Mouse (Mus musculus): ENCODE results near the gene Hmga2. TPM values are rescaled to one million over a fixed set of nuclear protein-coding genes. Genes with fewer than 3 reads are reported as not detected.
"Not testable (repeated sequence)": the region's sequence is repeated elsewhere in the genome, so short reads cannot be mapped to it uniquely, and the experiment has no call there.

The Hmga2 gene
- total RNA-seq, 1 experiment from 2014 or later, result 3.4 TPM

DNA sequence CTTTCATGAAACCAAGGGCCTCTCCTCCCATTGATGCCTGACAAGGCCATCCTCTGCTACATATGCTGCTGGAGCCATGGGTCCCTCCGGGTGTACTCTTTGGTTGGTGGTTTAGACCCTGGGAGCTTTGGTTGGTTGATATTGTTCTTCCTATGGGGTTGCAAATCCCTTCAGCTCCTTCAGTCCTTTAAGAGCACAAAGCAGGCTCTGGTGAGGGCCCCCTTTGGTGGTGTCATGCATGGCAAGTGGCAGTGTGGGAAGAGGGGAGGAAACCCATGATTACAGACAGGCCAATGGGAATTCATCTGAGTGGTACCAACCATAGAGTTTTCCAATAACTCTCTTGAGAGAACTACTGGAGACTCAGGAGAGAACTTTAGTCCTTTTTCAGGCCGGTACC is 136.4 kb downstream of the Hmga2 start:
- ATAC-seq (replicated peaks in 1 of 2; ENCODE audit: insufficient read depth in 1 of 2, low FRiP score in 2 of 2, low TSS enrichment in 1 of 2, low read depth in 1 of 2, poor library complexity in 2 of 2, severe bottlenecking in 2 of 2), result not testable (repeated sequence)

DNA sequence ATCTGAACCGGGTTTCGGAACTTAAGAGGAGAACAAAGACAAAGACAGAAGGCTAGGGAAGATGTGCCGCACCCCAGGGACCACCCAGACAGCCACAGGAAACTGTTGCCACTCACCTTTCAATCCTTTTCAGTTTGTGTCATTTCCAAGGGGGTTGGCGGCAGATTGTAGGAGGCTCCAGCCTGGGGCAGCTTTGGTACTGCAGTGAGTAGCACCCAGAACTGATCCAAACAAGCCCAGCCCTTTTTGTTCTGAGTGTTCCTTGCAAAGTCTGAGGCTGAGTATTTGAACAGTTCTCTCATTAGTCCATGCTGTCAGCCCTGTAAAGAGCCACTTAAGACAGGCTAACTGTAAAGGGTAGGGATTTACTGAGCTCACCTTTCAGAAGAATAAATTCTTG is 136.9 kb downstream of the Hmga2 start:
- no peak for ATAC-seq (replicated peaks in 1 of 2; ENCODE audit: insufficient read depth in 1 of 2, low FRiP score in 2 of 2, low TSS enrichment in 1 of 2, low read depth in 1 of 2, poor library complexity in 2 of 2, severe bottlenecking in 2 of 2)

DNA sequence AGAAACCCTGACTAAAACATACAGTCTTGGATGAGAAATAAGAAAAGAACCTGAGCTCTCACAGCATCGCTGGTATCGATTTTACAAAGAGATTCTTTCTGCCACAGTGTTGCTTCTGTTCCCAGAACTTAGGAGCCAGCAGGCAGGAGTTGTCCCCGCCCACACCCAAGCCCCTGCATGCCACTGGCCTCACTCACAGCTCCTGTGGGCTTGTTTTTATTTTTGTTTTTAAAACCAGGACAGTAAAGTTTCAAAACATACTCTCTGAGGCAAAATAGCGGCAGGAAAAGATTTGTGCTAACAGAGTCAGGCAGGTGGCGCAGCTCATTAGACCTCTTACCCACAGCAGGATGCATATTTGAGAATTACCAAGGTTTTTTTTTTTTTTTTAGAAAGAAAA is 137.4 kb downstream of the Hmga2 start:
- ATAC-seq (replicated peaks in 1 of 2; ENCODE audit: insufficient read depth in 1 of 2, low FRiP score in 2 of 2, low TSS enrichment in 1 of 2, low read depth in 1 of 2, poor library complexity in 2 of 2, severe bottlenecking in 2 of 2), result no peak

DNA sequence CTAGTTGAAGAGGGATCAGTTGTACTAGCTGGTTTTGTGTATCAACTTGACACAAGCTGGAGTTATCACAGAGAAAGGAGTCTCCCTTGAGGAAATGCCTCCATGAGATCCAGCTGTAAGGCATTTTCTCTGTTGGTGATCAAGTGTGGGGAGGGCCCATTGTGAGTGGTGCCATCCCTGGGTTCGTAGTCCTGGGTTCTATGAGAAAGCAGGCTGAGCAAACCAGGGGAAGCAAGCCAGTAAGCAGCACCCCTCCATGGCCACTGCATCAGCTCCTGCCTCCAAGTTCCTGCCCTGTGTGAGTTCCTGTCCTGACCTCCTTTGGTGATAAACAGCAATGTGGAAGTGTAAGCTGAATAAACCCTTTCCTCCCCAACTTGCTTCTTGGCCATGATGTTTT is 137.8 kb downstream of the Hmga2 start:
- ATAC-seq (replicated peaks in 1 of 2; ENCODE audit: insufficient read depth in 1 of 2, low FRiP score in 2 of 2, low TSS enrichment in 1 of 2, low read depth in 1 of 2, poor library complexity in 2 of 2, severe bottlenecking in 2 of 2), result not testable (repeated sequence)

DNA sequence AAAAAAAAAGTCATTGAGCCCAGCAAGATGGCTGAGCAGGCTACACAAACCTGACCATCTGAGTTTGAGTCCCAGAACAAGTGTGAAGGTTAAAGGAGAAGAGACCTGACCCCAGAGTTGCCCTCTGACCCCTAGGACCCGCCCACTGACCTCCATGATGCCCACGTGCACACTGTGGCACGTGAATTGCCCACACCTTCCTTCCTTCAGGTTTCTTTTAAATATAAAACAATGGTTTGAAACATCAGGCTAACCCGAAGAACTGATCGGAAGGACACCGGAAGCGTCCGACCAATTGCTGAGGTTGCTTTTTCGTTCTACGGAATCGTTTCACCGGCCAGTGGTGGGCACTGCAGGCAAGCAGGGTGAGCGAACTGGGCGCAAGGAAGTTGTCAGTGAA is 148.3 kb downstream of the Hmga2 start:
- ATAC-seq (replicated peaks in 1 of 2; ENCODE audit: insufficient read depth in 1 of 2, low FRiP score in 2 of 2, low TSS enrichment in 1 of 2, low read depth in 1 of 2, poor library complexity in 2 of 2, severe bottlenecking in 2 of 2), result no peak

DNA sequence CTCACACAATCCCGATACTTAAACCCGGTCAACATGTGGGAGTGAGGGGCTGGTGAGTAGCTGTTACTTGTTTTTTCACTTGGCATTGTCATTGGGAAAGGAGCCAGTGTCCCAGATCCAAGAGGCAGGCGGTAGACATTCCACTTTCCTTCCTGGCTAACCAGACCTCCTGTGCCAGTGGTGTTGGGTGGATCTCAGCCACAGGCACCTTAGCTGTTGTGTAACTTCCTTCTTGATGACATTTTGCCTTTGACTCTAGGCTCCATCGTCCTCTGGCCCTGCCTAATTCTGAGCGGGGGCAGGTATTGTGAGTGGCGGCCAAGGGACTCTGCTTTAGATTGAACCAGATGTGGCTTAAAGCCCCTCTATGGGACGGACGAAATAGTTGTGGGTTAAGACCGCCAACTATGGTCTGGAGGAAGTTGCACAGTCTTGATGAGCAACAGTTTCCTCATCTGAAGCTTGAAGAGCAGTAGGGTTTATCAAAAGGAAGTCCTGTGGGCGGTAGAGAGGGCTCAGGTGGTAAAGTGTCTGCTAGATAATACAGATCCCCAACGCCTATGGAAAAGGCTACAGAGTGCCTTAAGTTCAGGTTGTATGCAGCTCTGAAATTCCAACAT is 152.6 kb downstream of the Hmga2 start:
- ATAC-seq (replicated peaks in 1 of 2; ENCODE audit: insufficient read depth in 1 of 2, low FRiP score in 2 of 2, low TSS enrichment in 1 of 2, low read depth in 1 of 2, poor library complexity in 2 of 2, severe bottlenecking in 2 of 2), result peak; percentile 63 to 89; a peak in 3 of 4 replicates

DNA sequence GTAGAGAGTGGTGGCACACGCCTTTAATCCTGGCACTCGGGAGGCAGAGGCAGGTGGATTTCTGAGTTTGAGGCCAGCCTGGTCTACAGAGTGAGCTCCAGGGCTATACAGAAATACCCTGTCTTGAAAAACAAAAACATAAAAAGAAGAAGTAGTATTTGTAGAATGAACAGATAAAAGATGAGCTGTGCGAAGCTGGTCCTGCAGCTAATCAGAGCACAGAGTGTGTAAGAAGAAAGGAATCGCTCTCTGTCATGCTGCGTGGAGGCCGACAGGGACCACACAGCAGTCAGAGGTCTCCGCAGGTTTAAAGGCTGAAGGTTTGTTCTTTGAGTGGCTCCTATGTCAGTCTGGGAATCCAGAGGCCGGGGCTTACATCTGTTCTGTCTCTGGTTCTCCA is 153.5 kb downstream of the Hmga2 start:
- no peak for ATAC-seq (replicated peaks in 1 of 2; ENCODE audit: insufficient read depth in 1 of 2, low FRiP score in 2 of 2, low TSS enrichment in 1 of 2, low read depth in 1 of 2, poor library complexity in 2 of 2, severe bottlenecking in 2 of 2)

DNA sequence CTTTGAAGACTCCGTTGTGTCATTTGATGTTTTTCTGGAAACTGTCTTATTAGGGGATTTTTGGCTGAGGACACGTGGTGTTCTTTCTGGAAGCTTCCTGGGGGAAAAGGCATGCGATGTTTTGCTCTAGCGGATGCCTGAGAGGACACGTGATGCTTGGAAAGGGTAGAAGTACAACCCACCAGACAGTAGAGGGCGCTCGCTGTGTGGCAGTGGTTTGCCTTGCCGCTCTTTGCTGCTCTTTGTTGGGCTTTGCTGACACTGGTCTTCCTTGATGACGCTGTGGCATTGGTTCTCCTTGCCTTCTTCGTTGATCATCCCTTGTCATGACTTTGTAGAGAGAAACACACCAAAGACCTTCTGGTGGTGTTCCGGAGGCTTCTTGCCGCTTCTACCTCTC is 156.7 kb downstream of the Hmga2 start:
- no peak for ATAC-seq (replicated peaks in 1 of 2; ENCODE audit: insufficient read depth in 1 of 2, low FRiP score in 2 of 2, low TSS enrichment in 1 of 2, low read depth in 1 of 2, poor library complexity in 2 of 2, severe bottlenecking in 2 of 2)

Other genes starting within 250 kb of the Hmga2 start
- 82.5 and 82.9 TPM in 2 replicates for gene Llph, start 249.4 kb downstream of the Hmga2 start, total RNA-seq (2017)